Mouse (Mus musculus) lung, adult 2 months (tissue): ENCODE data around the gene Dclre1a. TPM values are rescaled to one million over a fixed set of nuclear protein-coding genes. Genes with fewer than 3 reads are reported as not detected.

Experiments
- DNase-seq: peaks from one replicate; pipeline ENCODE4 v3.0.0; 2022
- H3K4me1 ChIP-seq: fragments of 200-500 bp; 2 replicates; pipeline ENCODE4 v1.6.1; 2011; ENCODE audit warnings: low read length; ENCODE audit not compliant: control insufficient read depth, insufficient read depth
- H3K4me3 ChIP-seq: fragments of 200-500 bp; replicated peaks from 2 replicates; pipeline ENCODE3; 2011; ENCODE audit warnings: low read depth, mild to moderate bottlenecking, control low read depth, low read length; ENCODE audit errors: extremely low read depth
- CTCF ChIP-seq: fragments of 200-500 bp; IDR thresholded peaks from 2 replicates; pipeline ENCODE4 v1.5.1; 2011; ENCODE audit warnings: mild to moderate bottlenecking, low read length, control low read depth; ENCODE audit not compliant: insufficient read depth
- POLR2A ChIP-seq: fragments of 200-500 bp; IDR thresholded peaks from 2 replicates; pipeline ENCODE4 v1.6.1; 2011; ENCODE audit warnings: low read depth, mild to moderate bottlenecking, control low read depth, low read length, borderline replicate concordance; ENCODE audit errors: extremely low read depth
- WGBS: fragments of 180-500 bp; shearing (Covaris S2); methylation state at CpG from one replicate; pipeline ENCODE4 v1.1.7; 2018; 5-methylcytosine and 5-hydroxymethylcytosine counted together
- polyA plus RNA-seq: library from polyadenylated mRNA; depleted of rRNA; stranded (reverse); fragments of >200 nt; gene quantifications from 2 replicates; pipeline ENCODE4 v1.2.3, GENCODE M21; 2012

Dclre1a gene
- polyA plus RNA-seq, 1 experiment = 6.3 TPM

- Histone ChIP-seq H3K4me1 (peaks cover 13% of the 10 kb centered on the region), H3K4me3 (no peak overlapping the region)
- peak; percentile 2 for DNase-seq
- TF ChIP-seq CTCF (no peak), POLR2A (no peak)
- 88% methylated on average over 6 of the region's 6 CpGs for WGBS
Measured at GRCm38 (mm10) chr19:56573184-56573583, 25.2 kb upstream of the Dclre1a start.

- H3K4me1 ChIP-seq = peaks cover 15% of the 10 kb centered on the region
- 74% methylated on average over 5 of the region's 5 CpGs for WGBS
- TF ChIP-seq POLR2A (no peak), CTCF (no peak)
- peak; percentile 3 for DNase-seq
- H3K4me3 ChIP-seq = no peak overlapping the region
Measured at GRCm38 (mm10) chr19:56571913-56572312, 23.9 kb upstream of the Dclre1a start.

GRCm38 (mm10) chr19:56571234-56571633 lies 23.2 kb upstream of the Dclre1a start:
- Histone ChIP-seq H3K4me3 (no peak overlapping the region), H3K4me1 (peaks cover 18% of the 10 kb centered on the region)
- no peak for TF ChIP-seq CTCF
- TF ChIP-seq POLR2A = no peak
- WGBS = 30% methylated on average over 2 of the region's 2 CpGs
- DNase-seq = peak; percentile 2

GRCm38 (mm10) chr19:56570781-56571180 lies 22.8 kb upstream of the Dclre1a start:
- Histone ChIP-seq H3K4me3 (no peak overlapping the region), H3K4me1 (peaks cover 20% of the 10 kb centered on the region)
- WGBS = 42% methylated on average over 8 of the region's 8 CpGs
- no peak for DNase-seq
- no peak for TF ChIP-seq POLR2A
- TF ChIP-seq CTCF = no peak

- TF ChIP-seq CTCF (peak; percentile 28; the same call in 1 of the 2 replicates), POLR2A (no peak)
- DNase-seq = peak; percentile 8
- Histone ChIP-seq H3K4me3 (no peak overlapping the region), H3K4me1 (peaks cover 21% of the 10 kb centered on the region)
- 56% methylated on average over 6 of the region's 6 CpGs for WGBS
Measured at GRCm38 (mm10) chr19:56566940-56567339, 18.9 kb upstream of the Dclre1a start.

- H3K4me1 ChIP-seq = peaks cover 13% of the 10 kb centered on the region
- peak; percentile 38 for DNase-seq
- 31% methylated on average over 4 of the region's 4 CpGs for WGBS
- H3K4me3 ChIP-seq = no peak overlapping the region
- TF ChIP-seq POLR2A = no peak
- TF ChIP-seq CTCF = peak; percentile 32; the same call in 1 of the 2 replicates
Measured at GRCm38 (mm10) chr19:56566041-56566440, 18.0 kb upstream of the Dclre1a start.

GRCm38 (mm10) chr19:56565358-56565757 lies 17.3 kb upstream of the Dclre1a start:
- H3K4me1 ChIP-seq = peaks cover 10% of the 10 kb centered on the region
- peak; percentile 71 for TF ChIP-seq CTCF
- TF ChIP-seq POLR2A = no peak
- 37% methylated on average over 6 of the region's 6 CpGs for WGBS
- DNase-seq = peak; percentile 25
- no peak overlapping the region for H3K4me3 ChIP-seq

GRCm38 (mm10) chr19:56563469-56563868 lies 15.4 kb upstream of the Dclre1a start:
- no peak overlapping the region for H3K4me3 ChIP-seq
- no peak for TF ChIP-seq POLR2A
- TF ChIP-seq CTCF = no peak
- DNase-seq = peak; percentile 1
- peaks cover 12% of the 10 kb centered on the region for H3K4me1 ChIP-seq
- WGBS = 63% methylated on average over 3 of the region's 3 CpGs

- peak; percentile 2 for DNase-seq
- no peak for TF ChIP-seq POLR2A
- no peak for TF ChIP-seq CTCF
- H3K4me1 ChIP-seq = peaks cover 12% of the 10 kb centered on the region
- no peak overlapping the region for H3K4me3 ChIP-seq
- 76% methylated on average over 9 of the region's 9 CpGs for WGBS
Measured at GRCm38 (mm10) chr19:56562433-56563138, 14.6 kb upstream of the Dclre1a start.

GRCm38 (mm10) chr19:56555972-56556371 lies 8.0 kb upstream of the Dclre1a start:
- Histone ChIP-seq H3K4me1 (0 out of 2 replicates have a peak, but pooled peaks cover 3% of the 10 kb centered on the region), H3K4me3 (no peak overlapping the region)
- no peak for DNase-seq
- TF ChIP-seq POLR2A (no peak), CTCF (no peak)
- WGBS = 50% methylated on average over 5 of the region's 5 CpGs

- 94% methylated on average over 3 of the region's 3 CpGs for WGBS
- DNase-seq = no peak
- Histone ChIP-seq H3K4me1 (peaks cover 7% of the 10 kb centered on the region), H3K4me3 (no peak overlapping the region)
- no peak for TF ChIP-seq POLR2A
- TF ChIP-seq CTCF = no peak
Measured at GRCm38 (mm10) chr19:56553177-56553576, 5.2 kb upstream of the Dclre1a start.
